Mouse (Mus musculus) cerebellum, postnatal 4 days (tissue): ENCODE data around the gene Cenpi.

Source experiments
- DNase-seq, 2 experiments: peaks; one replicate each; pipeline ENCODE4 v3.0.0; 2022; ENCODE audit warnings: low spot score in 2 of 2, mixed read lengths in 1 of 2

The Cenpi gene

GRCm38 (mm10) chrX:134362156-134362555 lies 54.3 kb downstream of the Cenpi start:
- DNase-seq, result no peak

- DNase-seq, result no peak
Measured at GRCm38 (mm10) chrX:134365421-134365820, 57.5 kb downstream of the Cenpi start.

GRCm38 (mm10) chrX:134366547-134366946 lies 58.7 kb downstream of the Cenpi start:
- DNase-seq, result no peak

GRCm38 (mm10) chrX:134371279-134371678 lies 63.4 kb downstream of the Cenpi start:
- no peak for DNase-seq

GRCm38 (mm10) chrX:134374190-134374589 lies 66.3 kb downstream of the Cenpi start:
- no peak for DNase-seq

- no peak for DNase-seq
Measured at GRCm38 (mm10) chrX:134384896-134385295, 77.0 kb downstream of the Cenpi start.

- DNase-seq, result no peak
Measured at GRCm38 (mm10) chrX:134398972-134399371, 91.1 kb downstream of the Cenpi start.

- peak in 1 of 2 experiments; percentile 7 for DNase-seq
Measured at GRCm38 (mm10) chrX:134403863-134404583, 96.1 kb downstream of the Cenpi start, which contains the start of gene Drp2. Drp2 (plus strand) TSS chrX:134404551.

GRCm38 (mm10) chrX:134404584-134404955 lies 96.7 kb downstream of the Cenpi start:
- DNase-seq, result peak in 1 of 2 experiments; percentile 8

- DNase-seq, result no peak
Measured at GRCm38 (mm10) chrX:134409354-134409900, 101.5 kb downstream of the Cenpi start.

- no peak for DNase-seq
Measured at GRCm38 (mm10) chrX:134412096-134412495, 104.2 kb downstream of the Cenpi start.
